Mouse (Mus musculus) spleen, postnatal 4 days (tissue): ENCODE data around the gene Ldlr.
"Not testable (repeated sequence)": the region's sequence is repeated elsewhere in the genome, so short reads cannot be mapped to it uniquely, and the experiment has no call there.

ENCODE experiments used
- DNase-seq, 2 experiments: peaks; one replicate each; pipeline ENCODE4 v3.0.0; 2022; ENCODE audit warnings: low spot score in 2 of 2

The Ldlr gene

GRCm38 (mm10) chr9:21788234-21788633, 65.0 kb downstream of the Ldlr start:
- DNase-seq: no peak

- DNase-seq: no peak
Observed at GRCm38 (mm10) chr9:21791861-21792260, 68.6 kb downstream of the Ldlr start.

DNA sequence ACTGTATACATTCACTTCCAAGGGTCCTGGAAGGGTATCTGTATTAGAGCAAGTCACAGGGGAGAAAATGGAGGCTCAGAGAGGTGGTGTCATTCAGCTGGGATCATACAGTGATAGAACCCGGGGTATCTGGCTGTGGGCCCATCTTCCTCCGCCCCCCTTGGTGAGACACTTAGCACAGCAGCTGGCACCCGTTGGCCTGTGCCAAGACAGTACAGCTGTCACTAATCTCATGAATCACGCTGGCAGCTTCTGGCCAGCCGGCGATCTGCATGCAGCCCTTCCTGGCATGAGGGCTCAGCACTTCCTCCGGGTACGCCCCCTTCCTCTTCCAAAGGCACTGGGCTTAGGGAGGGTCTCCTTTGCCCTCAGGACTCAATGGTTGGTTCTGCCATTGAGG, 69.4 kb downstream of the Ldlr start:
- no peak for DNase-seq

- DNase-seq: not testable (repeated sequence)
Observed at GRCm38 (mm10) chr9:21793507-21793906, 70.2 kb downstream of the Ldlr start.

DNA sequence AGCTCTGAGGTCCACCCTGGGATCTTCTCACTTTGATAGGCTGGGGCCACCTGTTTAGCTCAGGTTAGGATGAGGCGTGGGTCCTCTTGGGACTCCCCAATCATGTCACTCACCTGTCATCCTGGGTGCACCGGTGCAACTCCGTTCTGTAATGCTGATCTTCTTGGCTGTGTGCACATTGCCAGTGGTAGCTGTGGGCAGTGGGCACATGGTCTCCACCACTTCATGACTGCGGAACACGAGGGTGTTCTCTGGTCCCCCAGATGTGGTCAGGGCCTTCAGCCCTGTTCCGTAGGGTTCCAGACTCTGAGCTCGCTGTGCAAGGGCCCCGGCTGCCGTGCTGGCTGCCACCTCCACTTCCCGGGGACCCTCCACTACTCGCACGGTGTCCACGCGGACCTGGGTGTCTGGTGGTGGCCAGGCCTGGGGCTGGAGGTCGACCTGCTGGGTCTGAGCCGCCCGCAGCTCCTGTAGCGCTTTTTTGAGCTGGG, 71.1 kb downstream of the Ldlr start:
- DNase-seq: no peak

GRCm38 (mm10) chr9:21794925-21795324, 71.6 kb downstream of the Ldlr start:
- no peak for DNase-seq

- no peak for DNase-seq
Observed at GRCm38 (mm10) chr9:21795579-21795978, 72.3 kb downstream of the Ldlr start.

DNA sequence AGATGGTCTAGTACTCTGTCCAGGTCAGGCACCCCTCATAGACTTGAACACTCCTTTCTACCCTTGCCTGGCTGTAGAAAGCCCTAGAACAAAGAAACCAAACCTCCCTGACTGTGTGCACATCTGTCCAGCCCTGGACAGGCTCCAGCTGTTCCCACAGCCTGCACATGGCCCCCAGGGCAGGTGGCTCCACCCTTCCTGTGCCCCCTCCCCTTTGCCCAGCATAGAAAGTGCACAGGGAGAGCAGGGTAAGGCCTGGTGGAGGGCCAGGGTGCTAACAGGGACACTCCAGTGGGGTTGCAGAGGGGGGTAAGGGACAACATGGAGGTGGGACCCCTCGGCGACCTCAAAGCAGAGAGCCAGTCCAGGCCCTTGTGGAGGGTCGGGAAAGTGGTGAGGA, 73.0 kb downstream of the Ldlr start:
- DNase-seq: no peak

GRCm38 (mm10) chr9:21796919-21797318, 73.6 kb downstream of the Ldlr start:
- DNase-seq: no peak

DNA sequence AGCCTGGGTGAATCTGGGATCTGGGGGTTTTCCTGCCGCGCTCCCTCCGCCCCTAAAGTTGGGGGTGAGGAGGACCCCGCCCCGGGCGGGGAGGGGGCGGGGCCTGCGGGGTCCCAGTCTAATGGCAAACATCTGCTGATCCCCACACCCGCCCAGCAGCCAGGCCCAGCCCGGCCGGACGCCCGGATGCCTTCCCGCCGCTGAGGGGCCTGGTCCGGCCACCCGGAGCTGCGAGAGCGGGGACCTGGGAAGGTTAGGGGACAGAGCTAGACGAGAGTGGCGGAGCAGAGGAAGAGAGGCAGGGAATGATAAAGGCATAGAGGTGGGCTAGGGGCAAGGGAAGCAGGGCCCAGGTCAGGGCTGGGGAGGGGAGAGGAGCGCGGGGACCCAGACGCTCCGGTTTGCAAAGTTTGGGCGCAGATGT, 74.7 kb downstream of the Ldlr start:
- DNase-seq: peak; percentile 36 to 72

DNA sequence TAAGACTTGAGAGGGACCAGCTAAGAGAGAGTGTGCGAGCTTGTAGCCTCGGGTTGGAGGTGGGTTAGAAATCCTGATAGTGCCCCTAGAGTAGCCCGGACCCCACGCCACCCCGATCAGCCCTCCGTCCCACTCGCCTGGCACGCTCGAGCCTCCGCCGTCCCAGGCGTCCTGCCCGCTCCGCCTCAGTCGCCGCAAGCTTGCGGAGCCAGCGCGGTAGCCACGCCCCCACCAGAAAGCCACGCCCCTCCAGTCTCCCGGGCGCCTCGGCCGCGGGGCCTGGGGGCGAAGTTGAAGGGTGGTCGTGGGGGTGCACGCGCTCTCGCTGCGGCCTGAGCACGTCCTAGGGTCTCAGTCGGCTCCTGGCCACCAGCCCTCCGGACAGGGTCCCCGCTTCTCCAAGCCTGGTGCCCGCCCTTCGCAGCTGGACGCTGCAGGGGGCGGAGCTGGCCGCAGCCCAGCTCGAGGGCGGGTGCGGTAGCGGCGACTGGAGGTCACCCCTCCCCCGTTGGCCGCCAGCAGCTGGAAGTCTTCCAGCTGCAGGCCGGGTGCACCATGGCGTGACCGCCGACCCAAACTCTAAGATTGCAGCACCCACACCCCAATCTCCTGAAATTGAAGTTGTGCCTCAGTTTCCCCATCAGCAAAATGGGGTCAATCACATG, 75.2 kb downstream of the Ldlr start, which contains the start of gene Kank2:
Gene Kank2, minus strand, starts transcription at position 400 of the 665 bp plus-strand sequence.
- peak; percentile 80 to 91 for DNase-seq

GRCm38 (mm10) chr9:21799010-21799350, 75.7 kb downstream of the Ldlr start:
- DNase-seq: no peak
